Mouse (Mus musculus) small intestine, adult 2 months (tissue): ENCODE measurements around the gene Mpdz. TPM values are rescaled to one million over a fixed set of nuclear protein-coding genes. Genes with fewer than 3 reads are reported as not detected.

Source experiments
- H3K27ac ChIP-seq: fragments of 200-500 bp; 2 replicates; pipeline ENCODE4 v1.5.1; 2012; ENCODE audit warnings: low read depth, low read length, control low read depth, inconsistent platforms; ENCODE audit not compliant: insufficient read depth
- H3K27me3 ChIP-seq: fragments of 200-500 bp; 2 replicates; pipeline ENCODE4 v1.6.1; 2012; ENCODE audit warnings: mild to moderate bottlenecking, moderate library complexity, low read length, inconsistent platforms; ENCODE audit not compliant: control insufficient read depth, insufficient read depth
- H3K36me3 ChIP-seq: fragments of 200-500 bp; 2 replicates; pipeline ENCODE4 v1.6.1; 2012; ENCODE audit warnings: mild to moderate bottlenecking, low read length, control low read depth, inconsistent platforms; ENCODE audit not compliant: control insufficient read depth, insufficient read depth
- H3K4me1 ChIP-seq: fragments of 200-500 bp; 2 replicates; pipeline ENCODE4 v1.6.1; 2012; ENCODE audit warnings: low read length, inconsistent platforms, mixed read lengths; ENCODE audit not compliant: control insufficient read depth, insufficient read depth, insufficient read length
- H3K4me3 ChIP-seq: fragments of 200-500 bp; 2 replicates; pipeline ENCODE4 v1.5.1; 2012; ENCODE audit warnings: low read depth, mild to moderate bottlenecking, control low read depth, inconsistent platforms, low read length, moderate library complexity
- CTCF ChIP-seq: fragments of 200-500 bp; IDR thresholded peaks from 2 replicates; pipeline ENCODE4 v1.5.1; 2012; ENCODE audit warnings: low read depth, mild to moderate bottlenecking, control low read depth, inconsistent platforms, low read length, moderate library complexity, mixed read lengths; ENCODE audit not compliant: insufficient replicate concordance, insufficient read length; ENCODE audit errors: extremely low read depth
- POLR2A ChIP-seq: fragments of 200-500 bp; IDR thresholded peaks from 2 replicates; pipeline ENCODE4 v1.6.1; 2012; ENCODE audit warnings: low read depth, mild to moderate bottlenecking, control low read depth, inconsistent platforms, low read length, moderate library complexity
- WGBS: fragments of 180-500 bp; shearing (Covaris S2); methylation state at CpG from one replicate; pipeline ENCODE4 v1.1.7; 2018; 5-methylcytosine and 5-hydroxymethylcytosine counted together
- polyA plus RNA-seq: library from polyadenylated mRNA; depleted of rRNA; stranded (reverse); fragments of >200 nt; gene quantifications from 2 replicates; pipeline ENCODE4 v1.2.3, GENCODE M21; 2012

Mpdz gene
- polyA plus RNA-seq, 1 experiment: 0.99 TPM

GRCm38 (mm10) chr4:81309473-81310167, 133.0 kb downstream of the Mpdz start:
- WGBS: 73% methylated on average over 12 of the region's 12 CpGs
- Histone ChIP-seq H3K4me1 (no peaks in the 10 kb centered on the region), H3K27me3 (no peaks in the 10 kb centered on the region), H3K27ac (no peak overlapping the region), H3K36me3 (no peaks in the 10 kb centered on the region), H3K4me3 (no peak overlapping the region)
- TF ChIP-seq POLR2A: no peak
- TF ChIP-seq CTCF: no peak

GRCm38 (mm10) chr4:81307596-81308265, 134.9 kb downstream of the Mpdz start:
- no peaks in the 10 kb centered on the region for H3K36me3 ChIP-seq
- no peaks in the 10 kb centered on the region for H3K27me3 ChIP-seq
- 75% methylated on average over 10 of the region's 10 CpGs for WGBS
- H3K27ac ChIP-seq: no peak overlapping the region
- no peaks in the 10 kb centered on the region for H3K4me1 ChIP-seq
- no peak overlapping the region for H3K4me3 ChIP-seq
- TF ChIP-seq POLR2A: no peak
- TF ChIP-seq CTCF: no peak

GRCm38 (mm10) chr4:81302056-81302455, 140.6 kb downstream of the Mpdz start:
- TF ChIP-seq CTCF: no peak
- TF ChIP-seq POLR2A: no peak
- WGBS: 84% methylated on average over 3 of the region's 3 CpGs
- no peaks in the 10 kb centered on the region for H3K36me3 ChIP-seq
- H3K27me3 ChIP-seq: no peaks in the 10 kb centered on the region
- H3K27ac ChIP-seq: no peak overlapping the region
- H3K4me1 ChIP-seq: no peaks in the 10 kb centered on the region
- no peak overlapping the region for H3K4me3 ChIP-seq

GRCm38 (mm10) chr4:81298384-81298783, 144.2 kb downstream of the Mpdz start:
- no peaks in the 10 kb centered on the region for H3K27me3 ChIP-seq
- 88% methylated on average over 4 of the region's 4 CpGs for WGBS
- H3K4me3 ChIP-seq: no peak overlapping the region
- H3K36me3 ChIP-seq: no peaks in the 10 kb centered on the region
- no peaks in the 10 kb centered on the region for H3K4me1 ChIP-seq
- TF ChIP-seq CTCF (no peak), POLR2A (no peak)
- H3K27ac ChIP-seq: no peak overlapping the region

- Histone ChIP-seq H3K4me1 (no peaks in the 10 kb centered on the region), H3K27me3 (no peaks in the 10 kb centered on the region), H3K4me3 (no peak overlapping the region), H3K36me3 (no peaks in the 10 kb centered on the region), H3K27ac (no peak overlapping the region)
- TF ChIP-seq POLR2A: no peak
Measured at GRCm38 (mm10) chr4:81293309-81293708, 149.3 kb downstream of the Mpdz start.

GRCm38 (mm10) chr4:81285564-81285963, 157.1 kb downstream of the Mpdz start:
- Histone ChIP-seq H3K27ac (no peak overlapping the region), H3K27me3 (no peaks in the 10 kb centered on the region), H3K4me3 (no peak overlapping the region), H3K36me3 (no peaks in the 10 kb centered on the region), H3K4me1 (no peaks in the 10 kb centered on the region)
- WGBS: 88% methylated on average over 4 of the region's 4 CpGs
- TF ChIP-seq CTCF: no peak
- no peak for TF ChIP-seq POLR2A

GRCm38 (mm10) chr4:81283611-81284010, 159.0 kb downstream of the Mpdz start:
- no peak for TF ChIP-seq POLR2A
- TF ChIP-seq CTCF: no peak
- WGBS: 88% methylated on average over 3 of the region's 3 CpGs
- Histone ChIP-seq H3K4me1 (no peaks in the 10 kb centered on the region), H3K27me3 (no peaks in the 10 kb centered on the region), H3K36me3 (no peaks in the 10 kb centered on the region), H3K4me3 (no peak overlapping the region), H3K27ac (no peak overlapping the region)
